Mouse (Mus musculus): ENCODE results near the gene Impdh1.
"Not testable (repeated sequence)": the region's sequence is repeated elsewhere in the genome, so short reads cannot be mapped to it uniquely, and the experiment has no call there.

The Impdh1 gene

DNA sequence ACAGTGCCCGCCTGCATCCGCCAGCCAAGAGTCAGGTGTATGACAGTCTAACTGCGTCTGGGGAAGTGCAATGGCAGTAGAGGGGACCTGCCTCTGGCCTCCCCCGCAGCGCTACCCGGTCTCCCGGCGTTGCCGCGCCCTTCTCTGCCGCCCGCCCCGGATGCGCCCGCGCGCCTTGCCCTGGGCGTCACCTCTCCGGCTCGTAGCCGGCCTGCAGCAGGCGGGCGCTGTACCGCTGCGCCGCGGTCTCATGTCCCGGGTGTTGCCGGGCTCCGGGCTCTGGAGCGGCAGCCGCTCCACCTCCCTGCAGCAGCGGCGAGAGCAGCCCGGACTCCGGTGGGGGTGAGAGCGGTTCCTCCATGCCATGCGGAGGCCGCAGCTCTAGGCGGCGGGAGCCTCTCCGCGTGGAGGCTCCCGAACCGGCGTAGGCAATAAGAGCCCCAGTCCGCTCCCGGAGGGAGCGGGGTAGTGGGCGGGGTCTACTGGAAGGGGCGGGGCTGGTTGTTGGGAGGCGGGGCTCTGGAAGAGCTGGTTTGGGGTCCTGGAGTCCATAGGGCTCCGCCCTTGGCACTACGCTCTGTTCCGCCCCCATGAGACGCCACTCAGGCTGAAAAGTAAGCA lies at the start of gene Impdh1:
Gene Impdh1, minus strand, starts transcription at position 484 of the 621 bp plus-strand sequence.
- DNase-seq (ENCODE audit: low read depth, low spot score) = peak; percentile 78

GRCm38 (mm10) chr6:29264456-29264781 lies 48.3 kb upstream of the Impdh1 start:
- DNase-seq (ENCODE audit: low read depth, low spot score) = no peak

DNA sequence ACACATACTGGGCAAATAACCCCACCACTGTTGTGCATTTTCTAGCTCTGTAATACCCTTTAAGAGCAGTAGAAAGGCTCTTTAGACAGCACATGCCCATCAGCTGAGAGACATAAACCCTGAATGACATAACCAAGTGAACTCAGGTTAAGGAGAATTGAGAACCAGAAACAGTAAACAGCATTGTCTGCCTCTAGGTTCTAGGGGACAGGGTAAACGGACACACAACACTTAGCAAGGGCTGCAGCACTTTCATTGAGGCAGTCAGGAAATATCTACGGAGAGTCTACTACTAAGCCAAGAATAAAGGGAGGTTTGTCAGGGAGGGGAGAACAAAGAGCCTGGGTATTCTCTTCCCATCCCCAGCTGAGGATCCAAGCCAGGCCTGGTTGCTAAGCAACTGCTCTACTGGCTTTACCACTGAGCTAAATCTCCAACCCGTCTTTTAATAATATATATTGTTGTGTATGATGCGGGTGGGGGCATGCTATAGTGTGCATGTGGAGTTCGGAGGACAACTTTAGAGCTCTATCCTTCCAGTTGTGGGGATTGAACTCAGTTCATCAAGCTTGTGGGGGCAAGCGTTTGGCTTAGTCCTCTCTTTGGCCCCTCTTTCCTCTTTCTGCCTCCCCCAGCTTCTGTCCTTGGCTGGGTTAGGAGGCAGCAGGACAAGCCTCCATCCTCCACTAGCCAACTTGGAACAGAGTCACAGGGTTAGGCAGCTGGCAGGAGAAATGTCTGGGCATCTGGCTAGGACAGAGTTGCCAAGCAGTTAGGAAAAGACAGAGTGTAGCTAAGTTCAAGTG lies 47.7 kb upstream of the Impdh1 start:
- no peak for DNase-seq (ENCODE audit: low read depth, low spot score)

- DNase-seq (ENCODE audit: low read depth, low spot score) = no peak
Observed at GRCm38 (mm10) chr6:29261831-29262230, 45.7 kb upstream of the Impdh1 start.

GRCm38 (mm10) chr6:29259418-29259817 lies 43.3 kb upstream of the Impdh1 start:
- DNase-seq (ENCODE audit: low read depth, low spot score) = no peak

DNA sequence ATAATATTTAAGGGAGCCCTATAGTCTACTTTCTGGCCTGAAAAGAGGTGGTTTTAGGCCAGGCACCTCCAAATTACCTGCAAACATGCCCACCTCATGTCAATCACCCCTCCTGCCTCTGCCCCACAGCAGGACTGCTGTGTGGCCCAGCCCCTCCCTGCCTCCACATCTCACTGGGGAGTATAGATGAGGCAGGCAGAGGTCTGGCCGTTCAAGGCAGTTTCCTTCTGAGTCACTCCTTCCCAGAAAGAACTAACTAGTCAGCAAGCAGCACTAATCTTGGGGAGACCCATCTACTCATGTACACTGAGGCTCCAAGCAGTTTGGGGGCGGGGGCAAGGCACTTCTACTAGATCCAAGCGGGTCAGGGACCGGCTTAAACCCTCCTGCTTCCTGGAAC lies 30.9 kb upstream of the Impdh1 start:
- no peak for DNase-seq (ENCODE audit: low read depth, low spot score)

DNA sequence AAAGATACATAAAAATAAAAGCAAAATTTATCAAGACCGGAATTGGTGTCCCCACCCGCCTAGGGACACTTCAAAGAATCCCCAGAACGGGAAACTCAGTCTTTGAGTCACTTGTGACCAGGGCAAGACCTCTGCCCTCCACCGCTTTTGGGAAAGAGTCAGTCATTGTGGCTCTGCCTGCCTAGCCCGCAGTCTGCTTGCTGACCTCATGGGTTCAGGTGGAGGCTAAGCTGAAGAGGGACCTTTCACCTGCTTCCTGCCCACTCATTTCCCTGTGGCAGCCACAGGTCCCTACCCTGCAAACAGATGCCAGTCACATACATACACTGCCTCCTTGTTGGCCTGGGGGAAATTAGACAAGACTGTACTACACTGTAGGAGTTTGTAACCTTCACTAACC lies 30.4 kb upstream of the Impdh1 start:
- no peak for DNase-seq (ENCODE audit: low read depth, low spot score)

DNA sequence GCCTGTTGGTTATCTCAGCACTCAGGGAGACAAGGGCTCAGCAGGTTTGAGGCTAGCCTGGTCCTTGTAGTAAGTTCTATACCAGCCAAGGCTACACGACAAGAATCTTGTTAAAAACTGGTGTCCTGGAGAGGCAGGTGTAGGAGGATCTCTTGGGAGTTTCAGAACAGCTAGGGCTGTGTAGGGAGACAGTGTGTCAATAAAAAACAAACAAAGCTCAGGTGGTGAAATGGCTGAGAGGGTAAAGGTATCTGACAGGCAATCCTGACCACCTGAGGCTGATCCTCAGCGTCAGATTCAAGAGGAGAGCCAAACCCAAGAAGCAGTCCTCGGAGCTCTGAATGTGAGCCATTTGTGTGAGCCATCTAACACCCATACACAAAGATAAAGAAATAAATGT lies 30.0 kb upstream of the Impdh1 start:
- DNase-seq (ENCODE audit: low read depth, low spot score) = no peak

DNA sequence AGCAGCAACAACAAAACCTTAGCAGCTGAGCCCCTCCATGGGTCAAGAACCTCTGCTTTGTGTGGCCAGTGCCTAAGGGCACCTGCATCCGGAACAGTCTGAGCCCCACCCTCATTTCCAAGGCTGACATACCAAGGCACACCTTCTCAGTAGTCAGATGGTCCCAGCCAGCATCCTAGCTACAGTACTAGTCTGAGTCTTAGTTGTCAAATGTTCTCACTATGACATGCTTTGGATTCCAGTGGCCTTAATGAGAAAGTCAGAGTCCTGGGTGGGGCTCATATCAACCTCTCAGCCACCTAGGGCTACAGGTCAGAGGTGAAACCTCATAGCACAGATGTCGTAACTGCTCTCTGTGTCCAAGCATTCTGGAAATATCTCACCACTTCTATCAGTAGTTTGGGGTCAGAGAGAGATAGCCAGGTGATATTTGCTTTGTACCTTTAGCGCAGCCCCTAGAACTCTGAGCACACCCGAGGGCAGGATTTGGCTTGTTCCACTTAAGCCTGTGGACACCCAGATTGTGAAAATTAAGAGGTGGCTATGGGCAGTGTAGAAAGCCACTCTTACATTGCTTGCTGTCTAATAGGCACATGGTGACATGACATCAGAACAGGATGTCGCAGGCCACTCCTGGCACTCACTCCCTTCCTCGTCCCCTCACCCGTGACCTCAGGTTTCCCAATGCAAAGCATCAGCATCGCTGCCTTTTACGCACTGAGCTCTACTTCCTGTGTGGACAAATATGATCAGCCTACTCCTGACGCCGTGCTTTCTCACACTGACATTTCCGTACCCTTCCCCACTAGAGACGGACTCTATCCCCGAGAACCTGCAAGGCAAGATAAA lies 29.3 kb upstream of the Impdh1 start:
- no peak for DNase-seq (ENCODE audit: low read depth, low spot score)

GRCm38 (mm10) chr6:29242265-29242664 lies 26.1 kb upstream of the Impdh1 start:
- DNase-seq (ENCODE audit: low read depth, low spot score) = no peak

DNA sequence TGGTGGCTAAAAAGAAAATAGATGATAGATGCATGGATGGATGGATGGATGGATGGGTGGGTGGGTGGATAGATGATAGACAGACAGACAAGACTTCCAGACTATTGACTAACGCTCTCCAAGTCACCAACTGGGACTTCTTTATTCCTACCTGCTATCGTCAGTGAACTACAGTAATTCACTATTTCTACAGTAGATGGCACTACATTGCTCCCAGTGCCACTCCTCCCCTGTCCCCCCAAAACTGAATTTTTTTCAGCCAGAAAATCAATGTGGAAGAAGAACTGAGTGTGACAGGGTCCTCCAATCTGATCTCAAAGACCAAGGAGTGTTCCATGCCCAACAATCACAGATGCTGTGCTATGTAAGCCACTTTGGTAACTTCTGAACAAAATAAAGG lies 25.5 kb upstream of the Impdh1 start:
- DNase-seq (ENCODE audit: low read depth, low spot score) = no peak

- DNase-seq (ENCODE audit: low read depth, low spot score) = peak; percentile 52
Observed at GRCm38 (mm10) chr6:29240806-29241205, 24.6 kb upstream of the Impdh1 start.

- DNase-seq (ENCODE audit: low read depth, low spot score) = no peak
Observed at GRCm38 (mm10) chr6:29234272-29234671, 18.1 kb upstream of the Impdh1 start.

GRCm38 (mm10) chr6:29233710-29234109 lies 17.5 kb upstream of the Impdh1 start:
- no peak for DNase-seq (ENCODE audit: low read depth, low spot score)

- DNase-seq (ENCODE audit: low read depth, low spot score) = no peak
Observed at GRCm38 (mm10) chr6:29232321-29232720, 16.2 kb upstream of the Impdh1 start.

DNA sequence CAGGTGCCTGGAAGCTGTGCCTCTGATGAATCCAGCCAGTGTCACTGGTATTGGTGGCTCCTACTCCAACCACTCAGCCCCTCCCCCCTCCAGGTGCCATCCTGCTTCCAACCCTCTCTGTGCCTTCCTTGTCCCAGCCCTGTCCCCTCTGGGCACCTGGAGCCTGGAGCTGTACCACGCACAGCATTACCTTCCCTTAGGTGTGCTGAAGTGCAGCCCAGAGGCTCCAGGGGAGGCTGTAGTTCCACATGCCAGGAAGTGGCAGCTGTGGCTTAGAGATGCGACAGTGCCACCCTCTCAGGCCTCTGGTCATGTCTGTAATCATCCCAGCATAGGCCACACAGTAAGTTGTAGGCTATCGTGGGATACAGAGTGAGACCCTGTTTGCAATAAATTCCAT lies 15.6 kb upstream of the Impdh1 start:
- no peak for DNase-seq (ENCODE audit: low read depth, low spot score)

DNA sequence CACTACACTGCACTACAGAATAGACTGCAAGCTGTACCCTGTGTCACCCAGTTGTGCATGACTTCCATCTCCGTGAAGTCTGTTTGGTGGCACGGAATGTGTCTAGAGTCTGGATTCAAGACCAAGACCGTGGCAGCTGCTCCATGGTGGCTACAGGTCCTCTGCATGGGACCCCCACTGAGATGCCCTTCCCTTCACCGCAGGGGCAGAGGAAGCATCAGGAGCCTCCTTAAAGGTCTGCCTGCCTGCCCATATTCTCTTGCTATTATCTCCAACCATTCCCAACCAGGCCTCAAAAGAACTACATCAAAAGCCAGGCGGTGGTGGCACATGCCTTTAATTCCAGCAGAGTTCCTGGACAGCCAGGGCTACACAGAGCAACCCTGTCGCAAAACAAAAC lies 14.2 kb upstream of the Impdh1 start:
- DNase-seq (ENCODE audit: low read depth, low spot score) = no peak

DNA sequence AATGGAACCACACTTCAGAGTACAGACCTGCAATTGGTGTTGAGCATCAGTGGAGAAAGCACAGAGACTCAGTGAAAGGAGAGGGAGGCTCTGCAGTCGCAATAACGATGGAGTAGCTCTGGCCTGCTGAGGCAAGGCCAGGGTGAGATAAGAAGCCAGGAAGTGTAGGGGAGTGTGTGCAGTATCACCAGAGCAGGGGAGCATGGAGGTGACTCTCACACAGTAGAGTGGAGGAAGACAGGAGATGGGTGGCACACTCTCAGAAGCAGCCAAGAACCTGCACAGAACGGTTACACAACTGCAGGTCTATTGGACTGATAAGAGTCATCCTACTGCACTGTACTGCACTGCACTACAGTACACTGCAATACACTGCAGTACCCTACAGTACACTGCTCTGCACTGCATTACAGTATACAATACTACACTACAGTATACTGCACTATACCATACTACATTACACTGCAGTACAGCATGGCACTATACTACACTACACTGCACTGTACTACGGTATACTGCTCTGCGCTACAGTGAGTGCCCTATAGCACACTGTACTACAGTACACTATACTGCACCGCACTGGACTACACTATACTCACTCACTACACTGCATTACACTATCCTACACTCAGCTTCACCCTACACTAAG lies 13.2 kb upstream of the Impdh1 start:
- DNase-seq (ENCODE audit: low read depth, low spot score) = no peak

DNA sequence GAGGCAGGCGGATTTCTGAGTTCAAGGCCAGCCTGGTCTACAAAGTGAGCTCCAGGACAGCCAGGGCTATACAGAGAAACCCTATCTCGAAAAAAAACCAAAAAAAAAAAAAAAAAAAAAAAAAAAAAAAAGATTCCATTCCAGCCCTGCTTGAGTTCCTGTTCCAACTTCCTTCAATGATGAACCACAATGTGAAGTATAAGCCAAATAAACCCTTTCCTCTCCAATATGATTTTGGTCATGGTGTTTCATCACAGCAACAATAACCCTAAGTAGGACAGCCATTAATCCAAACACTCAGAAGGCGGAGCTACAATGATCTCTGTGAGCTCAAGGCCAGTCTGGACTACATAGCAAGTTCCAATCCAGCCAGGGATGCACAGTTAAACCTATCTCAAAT lies 1.6 kb upstream of the Impdh1 start:
- DNase-seq (ENCODE audit: low read depth, low spot score) = not testable (repeated sequence)

DNA sequence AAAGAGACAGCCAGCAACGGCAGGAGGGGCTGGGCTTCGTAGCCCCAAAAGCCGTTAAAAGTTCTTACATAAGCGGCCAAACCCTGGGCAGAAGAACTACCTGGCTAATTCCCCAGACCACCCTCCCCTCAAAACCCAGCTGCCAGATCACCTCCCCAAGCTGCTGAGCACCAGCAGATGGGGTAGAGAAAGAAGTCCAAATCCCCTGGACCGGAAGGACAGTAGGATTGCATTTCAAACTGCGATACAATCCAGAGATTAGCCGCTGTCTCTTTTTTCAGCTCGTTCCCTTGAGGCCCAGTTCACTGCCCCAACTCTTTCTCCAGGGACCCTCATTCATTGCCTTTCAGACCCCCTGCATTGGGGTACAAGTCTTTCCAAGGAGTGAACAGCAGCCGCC lies 983 bp downstream of the Impdh1 start:
- peak; percentile 65 for DNase-seq (ENCODE audit: low read depth, low spot score)

- no peak for DNase-seq (ENCODE audit: low read depth, low spot score)
Observed at GRCm38 (mm10) chr6:29214776-29215175, 1.4 kb downstream of the Impdh1 start.

- DNase-seq (ENCODE audit: low read depth, low spot score) = peak; percentile 85
Observed at GRCm38 (mm10) chr6:29214245-29214644, 1.9 kb downstream of the Impdh1 start.

Measured in retina, adult 2 months (tissue).